Mouse (Mus musculus) embryonic facial prominence, embryonic 10.5 days (tissue): ENCODE results near the gene Rnf20. TPM values are rescaled to one million over a fixed set of nuclear protein-coding genes. Genes with fewer than 3 reads are reported as not detected.
A peak's percentile ranks its signal among the peaks of the same experiment; 100 is the strongest.
"Not testable (repeated sequence)": the region's sequence is repeated elsewhere in the genome, so short reads cannot be mapped to it uniquely, and the experiment has no call there.

Experiments
- DNase-seq: peaks from one replicate; pipeline ENCODE4 v3.0.0-alpha.2; 2017; ENCODE audit warnings: low spot score
- H3K27ac ChIP-seq: fragments of 300-500 bp; sonication (generic); replicated peaks from 2 replicates; pipeline ENCODE4 v1.5.1; 2016; ENCODE audit warnings: mild to moderate bottlenecking
- H3K27me3 ChIP-seq: fragments of 300-500 bp; sonication (generic); replicated peaks from 2 replicates; pipeline ENCODE4 v1.6.1; 2016; ENCODE audit warnings: low read depth, mild to moderate bottlenecking; ENCODE audit not compliant: poor library complexity, severe bottlenecking
- H3K36me3 ChIP-seq: fragments of 300-500 bp; sonication (generic); replicated peaks from 2 replicates; pipeline ENCODE4 v1.6.1; 2016; ENCODE audit warnings: mild to moderate bottlenecking, moderate library complexity
- H3K4me1 ChIP-seq: fragments of 300-500 bp; sonication (generic); 2 replicates; pipeline ENCODE4 v1.6.1; 2016
- H3K4me3 ChIP-seq: fragments of 300-500 bp; sonication (generic); 2 replicates; pipeline ENCODE4 v1.5.1; 2016; ENCODE audit warnings: mild to moderate bottlenecking, moderate library complexity
- H3K9me3 ChIP-seq: fragments of 300-500 bp; sonication (generic); 2 replicates; pipeline ENCODE4 v1.6.1; 2016; ENCODE audit warnings: mild to moderate bottlenecking
- WGBS: fragments of 180-500 bp; shearing (Covaris S2); methylation state at CpG from one replicate; pipeline ENCODE4 v1.1.7; 2016; 5-methylcytosine and 5-hydroxymethylcytosine counted together
- polyA plus RNA-seq: library from polyadenylated mRNA; unstranded; fragments of >200 nt; fragmentation: Nextera tagmentation; extraction: Ambion mirVana; gene quantifications from 2 replicates; pipeline ENCODE4 v1.2.1, GENCODE M21; 2016

The Rnf20 gene
- polyA plus RNA-seq, 1 experiment from 2014 or later = 51.4 TPM

DNA sequence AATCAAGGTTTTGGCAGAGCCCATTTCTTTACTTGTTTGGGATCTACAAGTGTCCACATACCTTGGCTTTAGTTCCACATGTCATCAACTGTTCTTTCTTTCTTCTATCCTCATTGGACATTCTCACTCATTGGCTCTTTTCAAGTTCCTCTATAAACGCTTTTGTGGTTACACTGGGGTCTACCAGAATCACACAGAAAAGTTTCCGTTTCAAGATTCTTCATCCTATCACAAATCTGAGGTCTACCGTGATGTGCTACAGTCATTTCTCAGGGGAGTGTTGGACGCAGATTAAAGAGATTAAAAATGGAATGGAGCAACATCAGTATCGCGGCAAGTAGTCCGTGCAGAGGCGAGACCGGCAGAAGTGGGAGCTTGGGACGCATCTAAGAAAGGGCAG lies 14.9 kb upstream of the Rnf20 start:
- Histone ChIP-seq H3K9me3 (no peaks in the 10 kb centered on the region), H3K27ac (no peak overlapping the region), H3K36me3 (no peaks in the 10 kb centered on the region), H3K4me3 (no peak overlapping the region), H3K4me1 (no peaks in the 10 kb centered on the region), H3K27me3 (no peaks in the 10 kb centered on the region)
- DNase-seq = no peak
- 94% methylated on average over 10 of the region's 10 CpGs for WGBS

GRCm38 (mm10) chr4:49619861-49620260 lies 11.9 kb upstream of the Rnf20 start:
- H3K27me3 ChIP-seq, H3K4me1 ChIP-seq, DNase-seq, H3K36me3 ChIP-seq, H3K4me3 ChIP-seq, H3K9me3 ChIP-seq, H3K27ac ChIP-seq: not testable (repeated sequence)
- 89% methylated on average over 7 of the region's 7 CpGs for WGBS

GRCm38 (mm10) chr4:49622272-49622671 lies 9.5 kb upstream of the Rnf20 start:
- Histone ChIP-seq H3K4me3 (no peak overlapping the region), H3K9me3 (no peaks in the 10 kb centered on the region), H3K27me3 (no peaks in the 10 kb centered on the region), H3K36me3 (no peaks in the 10 kb centered on the region), H3K27ac (no peak overlapping the region), H3K4me1 (peaks cover 3% of the 10 kb centered on the region; the same call in 1 of the 2 replicates)
- WGBS = 79% methylated on average over 2 of the region's 2 CpGs
- DNase-seq = no peak

GRCm38 (mm10) chr4:49623916-49624315 lies 7.9 kb upstream of the Rnf20 start:
- no peak for DNase-seq
- Histone ChIP-seq H3K4me1 (peaks cover 3% of the 10 kb centered on the region; the same call in 1 of the 2 replicates), H3K9me3 (no peaks in the 10 kb centered on the region), H3K27ac (no peak overlapping the region), H3K27me3 (no peaks in the 10 kb centered on the region), H3K36me3 (no peaks in the 10 kb centered on the region), H3K4me3 (no peak overlapping the region)
- 85% methylated on average over 4 of the region's 4 CpGs for WGBS

- DNase-seq, H3K36me3 ChIP-seq, H3K4me1 ChIP-seq, H3K4me3 ChIP-seq, H3K27ac ChIP-seq, H3K9me3 ChIP-seq, H3K27me3 ChIP-seq: not testable (repeated sequence)
- WGBS = 88% methylated on average over 4 of the region's 4 CpGs
Observed at GRCm38 (mm10) chr4:49624969-49625368, 6.8 kb upstream of the Rnf20 start.

GRCm38 (mm10) chr4:49626973-49627372 lies 4.8 kb upstream of the Rnf20 start:
- WGBS = 5% methylated on average over 3 of the region's 3 CpGs
- H3K36me3 ChIP-seq = no peaks in the 10 kb centered on the region

GRCm38 (mm10) chr4:49628941-49629340 lies 2.9 kb upstream of the Rnf20 start:
- 75% methylated on average over 5 of the region's 5 CpGs for WGBS

More at GRCm38 (mm10) chr4:49626973-49627372, 4.8 kb upstream of the Rnf20 start:
- Histone ChIP-seq H3K27me3 (no peaks in the 10 kb centered on the region), H3K4me1 (peaks cover 3% of the 10 kb centered on the region; the same call in 1 of the 2 replicates), H3K4me3 (no peak overlapping the region), H3K9me3 (no peaks in the 10 kb centered on the region), H3K27ac (no peak overlapping the region)
- peak; percentile 68 for DNase-seq

DNA sequence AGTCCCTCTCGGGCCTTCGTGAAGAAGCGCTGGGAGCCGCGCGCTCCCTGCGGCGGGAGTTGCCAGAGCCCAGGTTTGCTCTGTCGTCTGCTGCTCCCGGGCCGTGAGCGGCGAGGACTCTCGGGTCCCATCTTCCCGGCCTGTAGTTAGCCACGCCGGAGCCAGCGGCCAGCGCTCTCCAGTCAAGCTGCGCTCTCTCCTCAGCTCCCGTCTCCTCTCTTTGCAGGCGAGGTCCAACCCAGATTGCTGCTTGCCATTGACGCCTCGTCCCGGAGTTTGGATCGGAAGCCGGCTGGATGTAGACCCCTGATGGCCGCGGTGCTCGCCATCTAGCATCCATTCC lies 304 bp downstream of the Rnf20 start:
- Histone ChIP-seq H3K27me3 (no peaks in the 10 kb centered on the region), H3K27ac (peak overlapping the region; percentile 90), H3K9me3 (no peaks in the 10 kb centered on the region), H3K36me3 (peaks cover 37% of the 10 kb centered on the region), H3K4me1 (peaks cover 10% of the 10 kb centered on the region; the same call in 1 of the 2 replicates), H3K4me3 (peak overlapping the region; percentile 91)
- no peak for DNase-seq
- under 1% methylated on average over 30 of the region's 30 CpGs for WGBS

More at GRCm38 (mm10) chr4:49628941-49629340, 2.9 kb upstream of the Rnf20 start:
- no peak for DNase-seq
- Histone ChIP-seq H3K27me3 (no peaks in the 10 kb centered on the region), H3K4me1 (peaks cover 13% of the 10 kb centered on the region; the same call in 1 of the 2 replicates), H3K4me3 (no peak overlapping the region), H3K27ac (no peak overlapping the region), H3K9me3 (no peaks in the 10 kb centered on the region), H3K36me3 (peaks cover 5% of the 10 kb centered on the region)

- Histone ChIP-seq H3K27me3 (no peaks in the 10 kb centered on the region), H3K36me3 (peaks cover 87% of the 10 kb centered on the region), H3K4me1 (peaks cover 7% of the 10 kb centered on the region; the same call in 1 of the 2 replicates), H3K4me3 (no peak overlapping the region), H3K9me3 (no peaks in the 10 kb centered on the region), H3K27ac (no peak overlapping the region)
- 95% methylated on average over 11 of the region's 11 CpGs for WGBS
- no peak for DNase-seq
Observed at GRCm38 (mm10) chr4:49637821-49638220, 6.0 kb downstream of the Rnf20 start.

GRCm38 (mm10) chr4:49639913-49640312 lies 8.1 kb downstream of the Rnf20 start:
- peaks cover 93% of the 10 kb centered on the region for H3K36me3 ChIP-seq

GRCm38 (mm10) chr4:49659421-49659820 lies 27.6 kb downstream of the Rnf20 start:
- Histone ChIP-seq H3K27me3 (no peaks in the 10 kb centered on the region), H3K27ac (no peak overlapping the region), H3K4me1 (no peaks in the 10 kb centered on the region), H3K36me3 (peaks cover 85% of the 10 kb centered on the region), H3K4me3 (no peak overlapping the region), H3K9me3 (no peaks in the 10 kb centered on the region)
- no peak for DNase-seq
- 97% methylated on average over 1 of the region's 1 CpGs for WGBS

More at GRCm38 (mm10) chr4:49639913-49640312, 8.1 kb downstream of the Rnf20 start:
- Histone ChIP-seq H3K4me1 (no peaks in the 10 kb centered on the region), H3K27me3 (no peaks in the 10 kb centered on the region), H3K9me3 (no peaks in the 10 kb centered on the region), H3K27ac (no peak overlapping the region), H3K4me3 (no peak overlapping the region)
- DNase-seq = no peak
- 81% methylated on average over 2 of the region's 2 CpGs for WGBS

DNA sequence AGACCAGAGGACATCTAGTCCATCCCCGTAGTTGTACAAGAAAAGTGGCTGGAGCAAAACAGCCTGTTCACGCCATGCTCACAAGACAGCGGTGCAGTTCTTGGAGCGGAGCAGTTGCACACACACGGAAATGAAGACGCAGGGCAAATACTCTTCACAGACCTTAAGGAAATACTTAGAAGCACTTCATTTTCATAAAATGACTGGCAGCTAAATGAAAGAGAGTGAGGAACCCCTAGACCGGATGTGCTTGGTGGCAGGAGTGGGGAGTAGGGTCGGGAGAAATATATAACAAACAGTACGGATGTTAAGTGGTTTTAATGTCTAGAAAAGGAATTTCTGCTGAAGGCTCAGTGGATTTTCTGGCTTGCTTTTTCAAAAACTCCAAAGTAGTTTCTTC lies 29.9 kb downstream of the Rnf20 start:
- Histone ChIP-seq H3K36me3 (peaks cover 69% of the 10 kb centered on the region), H3K27me3 (no peaks in the 10 kb centered on the region), H3K27ac (no peak overlapping the region), H3K4me1 (no peaks in the 10 kb centered on the region), H3K9me3 (no peaks in the 10 kb centered on the region), H3K4me3 (no peak overlapping the region)
- DNase-seq = no peak
- WGBS = 95% methylated on average over 9 of the region's 9 CpGs

DNA sequence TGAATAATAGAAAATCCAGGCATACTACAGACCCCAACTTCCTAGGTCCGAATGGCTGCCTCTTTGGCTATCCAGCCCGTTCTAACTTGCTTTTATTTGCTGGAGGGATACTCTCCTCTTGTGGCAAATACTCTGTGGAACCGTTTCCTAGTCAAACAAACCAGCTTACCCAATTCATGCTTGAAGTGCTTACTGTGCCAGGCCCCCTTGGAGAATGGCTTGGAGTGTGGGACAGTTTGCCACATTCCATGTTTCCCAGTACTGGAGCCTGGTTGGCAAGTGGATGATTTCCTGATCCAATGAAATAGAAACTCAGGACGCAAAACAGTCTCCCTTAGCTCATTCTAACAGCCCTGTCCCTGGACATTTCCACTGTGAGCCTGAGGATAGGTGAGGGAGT lies 30.4 kb downstream of the Rnf20 start:
- Histone ChIP-seq H3K27me3 (no peaks in the 10 kb centered on the region), H3K9me3 (no peaks in the 10 kb centered on the region), H3K4me1 (no peaks in the 10 kb centered on the region), H3K4me3 (no peak overlapping the region), H3K27ac (no peak overlapping the region), H3K36me3 (peaks cover 64% of the 10 kb centered on the region)
- 92% methylated on average over 4 of the region's 4 CpGs for WGBS
- no peak for DNase-seq

DNA sequence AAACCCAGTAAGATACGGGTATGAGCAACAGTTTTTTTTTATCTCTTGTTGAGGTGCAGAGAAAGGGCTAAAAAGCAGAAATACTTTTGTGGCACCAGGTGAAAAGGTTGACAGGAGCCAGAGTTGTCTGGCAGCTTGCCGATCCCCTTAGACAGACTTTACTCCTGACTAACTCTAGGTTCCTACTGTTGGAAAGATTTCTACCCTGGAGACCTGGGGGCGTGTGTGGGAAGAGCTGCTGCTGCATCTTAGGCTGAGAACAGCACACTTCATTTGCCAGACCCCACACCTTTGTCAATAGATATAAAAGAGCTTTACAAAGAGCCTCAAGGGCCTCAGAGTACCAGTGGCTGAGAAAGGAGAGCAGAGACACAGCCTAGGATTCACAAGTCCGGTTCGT lies 33.0 kb downstream of the Rnf20 start:
- no peak overlapping the region for H3K4me3 ChIP-seq
- no peaks in the 10 kb centered on the region for H3K27me3 ChIP-seq
- H3K4me1 ChIP-seq = no peaks in the 10 kb centered on the region
- H3K36me3 ChIP-seq = peaks cover 38% of the 10 kb centered on the region
- H3K27ac ChIP-seq = no peak overlapping the region
- H3K9me3 ChIP-seq = no peaks in the 10 kb centered on the region
- 88% methylated on average over 5 of the region's 5 CpGs for WGBS
- no peak for DNase-seq
